Mouse (Mus musculus) embryo, embryonic 10 days (tissue): ENCODE measurements around the gene Sorcs1.

ENCODE experiments used
- DNase-seq: peaks from one replicate; pipeline ENCODE4 v3.0.0-alpha.2; 2015; ENCODE audit warnings: low spot score

The Sorcs1 gene

DNA sequence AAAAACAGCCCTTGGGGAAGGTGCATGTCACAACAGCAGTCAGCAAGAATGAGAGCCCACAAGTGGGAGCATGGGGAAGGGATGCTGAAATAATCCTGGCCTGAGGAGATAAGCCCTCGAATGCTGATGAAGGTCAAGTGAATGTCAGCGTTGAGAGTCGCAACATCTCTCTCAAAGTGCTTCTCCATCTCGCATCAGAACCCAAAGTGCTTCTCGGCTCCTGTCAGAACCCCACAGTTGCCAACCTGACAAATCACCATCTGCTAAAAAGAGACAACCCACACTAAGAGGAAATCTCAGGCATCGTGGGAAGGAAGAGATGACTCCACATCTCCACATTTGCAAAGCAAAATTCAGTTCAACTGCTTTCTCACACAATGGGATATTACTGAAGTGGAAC is 119.7 kb downstream of the Sorcs1 start:
- DNase-seq, result no peak

DNA sequence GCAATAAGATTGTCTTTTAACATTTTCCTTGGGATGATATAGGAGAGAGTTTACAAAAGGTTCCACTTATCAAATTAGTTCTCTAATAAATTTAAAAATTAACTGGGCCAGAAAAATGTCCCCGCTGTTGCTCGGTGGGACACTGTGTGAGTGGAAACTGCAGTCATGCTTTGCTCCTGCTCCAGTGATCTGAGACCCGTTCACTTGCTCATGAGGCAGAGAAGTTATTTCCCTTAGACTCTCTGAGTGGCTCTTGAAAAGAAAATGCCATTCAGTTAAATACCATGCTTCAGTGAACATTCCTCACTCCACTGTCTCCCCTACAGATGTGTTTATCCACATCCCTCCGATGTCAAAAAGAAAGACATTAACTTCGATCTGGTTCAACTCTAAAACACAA is 144.4 kb downstream of the Sorcs1 start:
- no peak for DNase-seq

DNA sequence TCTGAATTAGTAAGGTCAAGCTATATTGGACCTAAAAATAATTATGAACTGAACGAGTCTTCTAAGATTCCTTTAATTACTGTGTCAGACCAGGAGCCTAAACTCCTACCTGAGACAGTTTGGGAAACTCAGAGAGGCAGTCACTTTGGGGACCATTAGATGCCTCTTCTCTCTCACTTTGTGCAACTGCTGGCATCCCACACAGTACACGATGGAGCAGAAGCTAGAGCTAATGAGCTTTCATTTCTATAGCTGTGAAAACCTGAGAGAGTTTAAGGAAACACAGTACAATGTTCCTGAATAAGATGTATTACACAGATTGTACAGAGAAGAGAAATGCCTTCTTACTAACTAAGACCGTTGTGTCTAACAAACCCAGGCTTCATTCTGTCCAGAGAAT is 150.6 kb downstream of the Sorcs1 start:
- DNase-seq, result no peak

DNA sequence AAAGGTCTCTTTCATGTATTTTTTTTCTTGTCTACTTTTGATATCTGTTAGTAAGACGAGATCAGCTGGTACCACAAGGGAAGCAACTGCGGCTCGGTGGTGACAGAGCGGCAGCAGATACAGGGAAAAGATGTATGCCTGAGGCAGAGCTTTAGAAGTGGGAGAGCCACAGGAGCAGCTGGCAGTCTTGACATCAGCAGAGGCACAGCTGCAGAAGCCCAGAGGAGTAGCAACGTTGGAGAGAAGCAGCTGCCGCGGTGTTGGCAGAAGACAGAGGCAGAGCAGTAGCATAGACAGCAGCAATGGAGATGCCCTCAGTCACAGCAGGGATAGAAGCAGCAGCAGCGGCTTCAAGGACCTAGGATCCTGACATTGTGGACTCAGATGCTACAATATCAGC is 152.4 kb downstream of the Sorcs1 start:
- DNase-seq, result no peak

DNA sequence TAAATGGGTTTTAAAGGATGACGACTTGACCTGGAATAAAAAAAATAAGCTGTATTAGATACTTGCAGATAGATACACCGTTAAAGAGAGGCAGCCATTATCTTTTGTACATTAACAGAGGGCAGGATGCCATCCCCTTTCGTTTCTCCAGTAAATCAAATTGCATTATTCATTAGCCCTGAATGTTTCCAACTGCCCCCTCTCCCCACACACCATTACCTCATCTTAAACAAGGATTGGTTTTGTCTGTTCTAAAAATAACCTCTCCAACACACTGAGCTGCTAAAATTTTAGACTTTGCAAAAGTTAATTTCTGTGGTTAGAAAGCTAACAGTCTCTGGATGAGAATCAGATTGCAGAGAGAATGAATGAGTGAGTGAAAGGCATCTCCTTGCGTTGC is 156.5 kb downstream of the Sorcs1 start:
- no peak for DNase-seq

DNA sequence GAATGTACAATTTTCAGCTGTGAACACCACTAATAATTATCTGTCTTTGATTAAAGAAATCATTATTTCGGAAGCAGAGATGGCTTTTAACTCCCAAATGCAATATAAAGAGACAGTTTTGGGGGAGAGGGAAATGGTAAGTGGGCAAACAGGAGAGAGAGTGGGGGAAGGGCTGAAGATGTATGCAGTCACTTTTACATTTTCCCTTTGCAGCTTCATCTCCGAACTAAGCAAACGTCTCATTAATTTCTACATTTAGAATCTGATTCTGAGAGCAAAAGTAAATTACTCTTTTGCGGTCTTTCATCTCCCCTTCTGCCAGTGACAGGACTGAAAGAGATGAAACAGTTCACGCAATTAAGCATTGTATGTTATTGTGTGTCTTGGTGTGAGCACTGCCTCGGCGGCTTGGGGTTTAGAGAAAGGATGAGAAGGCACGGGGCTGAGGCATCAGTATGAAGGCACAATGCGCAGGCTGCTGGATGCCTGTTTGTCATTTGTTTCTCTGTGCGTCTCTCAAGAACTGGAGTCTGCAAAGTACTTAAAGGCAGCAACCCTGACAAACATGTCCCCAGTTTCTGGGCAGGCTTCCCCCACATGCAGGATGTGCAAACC is 163.3 kb downstream of the Sorcs1 start:
- no peak for DNase-seq

DNA sequence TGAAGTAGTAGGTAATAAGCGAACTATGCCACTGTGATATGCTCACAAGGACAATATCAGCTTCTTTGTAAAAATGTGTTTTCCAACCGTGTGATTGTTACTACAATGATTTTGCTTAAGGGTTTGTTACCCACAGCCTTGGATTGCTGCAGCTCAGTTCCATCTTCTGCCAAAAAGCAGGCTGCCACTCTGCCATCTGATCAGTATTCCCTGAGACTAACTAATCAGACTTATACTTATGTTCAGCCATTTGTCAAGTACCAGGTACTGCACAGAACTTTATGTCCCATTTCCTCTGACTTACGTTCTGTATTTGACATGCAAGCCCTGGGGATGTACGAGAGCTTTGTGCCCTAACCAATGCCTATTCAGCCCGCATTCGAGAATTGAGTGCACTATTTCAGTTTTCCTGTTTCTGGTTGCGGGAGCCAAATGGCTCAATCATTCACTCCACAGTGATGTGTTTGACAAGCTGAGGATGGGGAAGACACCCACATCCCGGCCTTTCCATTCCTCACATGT is 164.1 kb downstream of the Sorcs1 start:
- DNase-seq, result no peak

DNA sequence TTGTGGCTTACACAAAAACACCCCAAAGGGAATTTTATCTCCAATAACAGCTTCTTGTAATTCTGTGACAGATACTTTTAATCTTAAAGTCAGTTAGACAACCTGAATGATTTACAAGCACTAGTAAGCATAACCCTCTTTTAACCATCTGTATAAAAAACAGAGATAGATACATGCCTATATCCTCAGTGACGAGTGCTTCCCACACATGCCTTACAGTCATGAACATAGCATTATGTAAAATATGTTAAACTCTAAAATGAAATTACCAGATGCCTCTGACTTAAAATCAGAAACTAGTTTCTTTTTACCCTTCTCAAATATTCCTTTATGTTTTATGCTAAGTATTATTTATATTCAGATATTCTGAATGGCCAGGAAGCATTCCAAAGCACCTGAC is 175.6 kb downstream of the Sorcs1 start:
- no peak for DNase-seq

DNA sequence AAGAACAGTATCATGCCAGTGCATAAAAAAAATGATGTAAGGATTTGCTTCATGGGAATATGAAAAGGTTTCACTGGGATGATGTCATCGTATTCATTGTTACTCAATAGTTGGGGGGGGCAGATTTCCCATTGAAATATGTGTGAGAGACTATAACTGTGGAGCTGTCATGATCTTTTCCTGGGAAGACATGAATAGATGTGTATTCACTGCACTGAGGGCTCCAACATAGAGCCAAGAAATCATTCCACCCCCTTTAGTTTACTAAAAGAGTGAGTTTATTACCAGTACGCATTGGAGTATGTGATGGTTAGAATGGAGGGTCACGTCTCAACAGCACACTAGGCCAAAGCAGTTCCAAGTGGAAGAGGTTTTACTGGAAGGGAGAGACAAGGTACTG is 187.3 kb downstream of the Sorcs1 start:
- no peak for DNase-seq

DNA sequence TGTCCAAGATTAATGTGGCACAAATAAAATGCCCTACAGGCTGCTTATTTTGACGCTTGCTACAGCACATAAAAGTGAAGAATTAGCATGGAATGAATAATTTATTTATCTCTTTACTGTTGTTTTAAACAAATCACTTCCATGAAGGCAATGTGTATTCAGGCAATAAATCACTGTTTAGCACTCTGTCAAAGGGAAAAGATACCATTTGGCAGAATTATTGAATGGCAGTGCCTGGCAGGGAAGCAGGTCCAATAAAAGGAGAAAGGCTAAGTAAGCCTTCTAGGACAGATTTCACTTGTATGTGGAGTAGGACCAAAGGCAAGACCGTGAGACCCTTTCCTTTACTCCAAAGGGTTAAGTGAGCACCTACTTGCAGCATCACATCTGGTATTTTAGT is 187.7 kb downstream of the Sorcs1 start:
- no peak for DNase-seq

DNA sequence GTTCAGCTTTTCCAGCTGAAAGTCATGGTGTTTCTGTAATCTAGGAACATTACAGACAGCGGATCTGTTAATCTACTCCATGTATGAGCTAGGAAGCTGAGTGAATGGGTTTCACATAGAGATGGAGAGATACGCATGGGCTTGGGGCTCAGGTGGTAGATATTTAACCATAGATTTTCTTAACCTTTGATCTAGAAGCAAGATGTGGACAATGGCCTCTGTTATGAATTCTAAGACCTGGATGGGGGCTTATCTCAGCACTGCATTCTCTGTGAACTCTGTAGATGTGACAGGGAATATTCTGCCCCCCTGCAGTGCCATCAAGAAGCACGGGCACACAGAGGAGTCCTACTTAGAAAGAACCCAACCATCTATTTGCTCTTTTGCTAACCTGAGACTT is 188.7 kb downstream of the Sorcs1 start:
- no peak for DNase-seq

DNA sequence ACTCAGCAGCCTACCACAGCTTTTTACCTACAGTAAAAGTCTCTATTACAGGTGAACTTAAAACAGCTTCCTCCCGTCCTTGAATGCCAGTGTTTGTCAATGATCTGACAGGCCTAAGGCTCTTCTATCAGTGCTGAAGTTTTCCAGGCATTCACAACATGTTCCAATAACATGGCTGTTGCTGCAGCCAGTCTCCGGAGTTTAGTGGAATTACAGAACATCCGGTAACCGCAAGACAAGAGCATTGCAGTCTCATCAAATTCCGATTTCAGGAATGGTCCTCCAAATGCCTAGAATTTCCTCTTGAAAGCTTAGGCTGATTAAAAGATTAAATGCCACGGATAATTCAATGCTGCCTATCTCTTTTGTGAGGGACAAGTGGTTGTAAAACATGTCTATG is 190.0 kb downstream of the Sorcs1 start:
- DNase-seq, result no peak

DNA sequence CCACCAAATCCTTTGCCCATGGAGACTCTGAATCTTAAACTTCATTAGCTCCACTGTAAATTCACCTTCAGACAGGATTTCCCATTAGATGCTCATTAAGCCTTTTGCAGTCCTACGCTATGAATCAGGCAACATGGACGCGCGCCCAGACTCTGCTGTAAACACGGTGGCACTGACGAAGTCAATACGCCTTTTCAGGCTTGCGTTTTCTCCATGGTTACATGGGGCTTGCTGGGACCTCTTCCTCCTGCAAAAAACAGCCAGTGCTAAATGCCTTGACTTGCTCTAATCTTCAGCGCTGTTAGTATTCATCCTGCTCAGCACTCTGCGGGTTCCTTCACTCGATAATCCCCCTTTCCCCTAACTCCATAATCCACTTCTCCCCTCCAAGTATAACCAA is 190.7 kb downstream of the Sorcs1 start:
- DNase-seq, result peak; percentile 28

DNA sequence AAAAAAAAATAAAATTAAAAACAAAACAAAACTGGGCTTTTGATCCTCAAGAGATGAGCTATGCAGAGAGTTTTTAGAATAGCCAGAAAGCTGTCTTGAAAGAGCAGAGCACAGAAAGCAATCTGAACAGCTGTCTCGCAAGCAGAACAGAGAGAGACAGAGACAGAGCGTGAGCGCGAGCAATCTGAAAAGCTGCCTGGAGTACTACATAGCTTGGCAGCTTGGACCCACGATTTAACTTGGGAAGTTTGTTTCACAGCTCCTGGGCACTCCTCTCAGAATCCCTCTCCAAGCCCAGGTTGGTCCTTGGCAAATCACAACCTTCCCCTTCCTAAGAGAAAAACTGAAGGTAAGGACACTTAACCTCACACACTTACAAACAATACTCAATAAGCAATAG is 192.1 kb downstream of the Sorcs1 start:
- no peak for DNase-seq

DNA sequence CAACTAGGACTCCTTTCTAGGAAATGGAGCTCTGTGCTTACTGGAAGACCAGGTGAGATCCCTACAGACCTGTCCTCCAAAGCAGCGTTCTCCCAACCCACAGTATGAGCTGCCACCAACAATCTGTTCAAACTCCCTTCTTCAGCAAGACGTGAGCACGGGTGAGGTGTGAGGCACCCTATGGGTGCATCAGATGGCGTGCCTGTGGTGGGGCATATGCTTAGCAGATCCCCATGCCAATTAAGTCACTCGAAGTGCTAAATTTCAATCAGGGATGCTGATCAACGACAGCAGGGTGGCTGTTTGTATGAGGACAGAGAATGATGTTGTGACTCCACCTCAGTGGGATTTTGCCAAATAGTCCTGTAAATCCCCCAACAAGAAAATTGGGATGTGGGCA is 201.7 kb downstream of the Sorcs1 start:
- DNase-seq, result no peak

DNA sequence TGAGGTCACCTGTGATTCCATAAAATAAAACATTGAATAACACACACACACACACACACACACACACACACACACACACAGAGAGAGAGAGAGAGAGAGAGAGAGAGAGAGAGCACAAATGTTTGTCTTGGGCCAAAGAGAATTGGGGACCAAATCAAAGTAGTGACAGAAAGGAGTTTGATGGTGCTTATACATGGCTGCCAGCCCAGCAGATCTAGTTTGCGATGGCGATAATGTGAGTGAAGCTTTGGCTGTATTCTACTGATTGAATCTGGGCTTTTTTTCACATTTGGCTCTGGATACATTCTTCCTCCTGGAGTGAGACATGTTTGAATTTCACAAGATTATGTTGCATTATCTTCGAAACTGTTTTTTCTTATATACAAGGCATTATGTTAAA is 209.9 kb downstream of the Sorcs1 start:
- no peak for DNase-seq

DNA sequence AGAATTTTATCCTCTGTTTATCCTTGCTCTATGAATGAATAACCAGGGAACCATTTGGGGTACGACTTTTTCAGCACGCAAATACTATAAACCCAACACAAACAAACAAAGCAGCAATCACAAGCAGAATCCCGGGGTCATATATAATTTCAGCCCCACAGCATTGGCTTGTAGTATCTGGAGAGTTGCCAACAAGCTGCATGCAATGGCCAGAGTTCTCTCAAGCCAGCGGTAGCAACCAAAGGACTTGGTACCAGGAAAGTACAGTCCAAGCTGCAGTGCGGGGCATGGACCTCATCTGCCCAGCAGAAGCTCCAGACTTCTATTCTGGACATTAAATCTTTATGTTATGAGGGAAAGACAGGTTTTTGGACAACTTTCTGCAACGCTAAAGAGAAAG is 213.6 kb downstream of the Sorcs1 start:
- DNase-seq, result no peak

DNA sequence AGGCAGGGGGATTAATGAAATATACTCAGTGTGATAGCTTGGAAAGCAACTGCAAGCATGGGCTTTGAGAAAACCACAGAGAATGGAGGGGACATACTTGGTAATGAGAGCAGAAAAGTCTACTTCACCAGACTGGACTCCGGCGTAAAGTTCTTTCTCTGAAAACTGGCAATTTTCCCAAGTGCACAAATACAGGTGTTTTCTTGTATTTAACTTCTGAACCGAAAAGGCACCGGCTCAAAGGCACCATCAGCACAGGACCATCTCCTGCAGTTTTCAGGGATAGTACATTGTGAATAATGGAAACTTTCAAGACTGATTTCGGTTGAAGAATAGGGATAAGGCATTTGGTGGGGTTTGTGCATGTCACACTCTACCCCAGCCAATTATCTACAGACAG is 219.9 kb downstream of the Sorcs1 start:
- DNase-seq, result no peak

DNA sequence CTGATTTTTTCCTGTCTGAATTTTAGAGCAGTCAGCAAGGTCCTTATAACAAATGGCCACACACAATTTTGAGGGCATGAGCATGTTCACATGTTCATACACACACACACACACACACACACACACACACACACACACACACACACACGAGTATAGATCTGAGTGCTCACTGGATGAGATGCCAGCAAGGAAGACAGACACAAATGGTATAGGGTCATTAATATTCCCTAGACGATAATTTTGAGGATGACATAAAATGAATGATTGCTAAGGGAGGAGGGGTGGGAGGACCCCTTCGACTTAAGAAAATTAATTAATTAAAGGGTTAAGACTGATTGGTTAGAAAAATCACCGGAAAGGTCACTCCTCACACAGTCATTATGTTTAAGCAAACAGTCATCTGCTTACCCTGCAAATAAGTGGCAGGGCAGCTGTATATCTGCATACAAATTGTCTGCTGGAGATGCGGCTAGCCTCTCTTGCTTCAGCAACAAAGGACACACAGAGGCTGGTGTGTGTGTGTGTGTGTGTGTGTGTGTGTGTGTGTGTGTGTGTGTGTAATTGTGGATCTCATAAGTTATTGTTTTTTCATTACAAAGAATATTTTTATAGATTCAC is 221.1 kb downstream of the Sorcs1 start:
- DNase-seq, result no peak

DNA sequence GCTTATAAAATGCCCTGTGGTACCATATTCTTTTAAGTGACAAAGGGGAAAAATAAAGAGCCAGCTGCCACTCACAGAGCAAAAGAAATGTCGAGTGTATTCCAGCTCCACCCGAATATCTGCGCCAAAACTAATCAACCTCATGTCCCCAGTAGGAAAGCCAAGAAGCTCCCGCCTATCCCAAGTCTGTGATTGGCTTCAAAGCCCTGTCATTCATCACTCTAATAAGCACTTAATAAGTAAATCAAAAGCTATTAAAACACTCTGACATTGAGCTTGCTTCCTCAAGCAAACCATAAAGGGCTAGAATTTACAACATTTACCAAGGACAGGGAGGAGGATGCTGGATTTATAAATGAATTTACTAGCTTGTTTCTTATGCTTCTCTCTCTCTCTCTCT is 237.3 kb downstream of the Sorcs1 start:
- no peak for DNase-seq

DNA sequence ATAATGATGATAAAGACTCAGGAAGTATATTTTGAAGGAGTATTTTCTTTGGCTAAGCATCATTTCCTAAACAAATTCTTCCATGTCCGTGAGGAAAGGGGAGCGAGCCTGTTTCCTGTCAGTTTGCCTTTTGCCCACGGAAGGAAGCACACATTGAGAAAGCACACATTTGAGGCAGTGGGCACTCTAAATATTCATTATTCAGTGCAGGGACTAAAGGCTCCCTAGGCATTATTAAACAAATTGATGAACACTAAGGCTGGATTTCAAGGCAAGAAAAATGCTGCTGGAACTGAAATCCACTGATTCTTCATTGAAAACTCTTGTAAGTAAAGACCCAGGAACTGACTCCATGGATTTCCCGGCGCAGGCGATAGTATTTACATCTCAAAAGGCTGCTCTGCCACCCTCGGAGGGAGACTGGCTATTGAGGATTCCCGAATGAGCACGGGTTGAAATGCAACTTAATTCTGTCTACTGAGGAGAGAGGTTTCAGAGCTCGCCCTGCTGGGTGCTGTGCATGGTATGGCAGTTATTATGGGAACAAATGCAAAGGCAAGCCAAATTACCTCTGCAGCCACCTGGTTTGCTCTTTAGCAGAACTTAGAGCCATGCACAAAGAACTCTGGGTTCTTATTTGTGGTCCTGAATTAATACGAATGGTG is 238.1 kb downstream of the Sorcs1 start:
- peak; percentile 70 for DNase-seq

DNA sequence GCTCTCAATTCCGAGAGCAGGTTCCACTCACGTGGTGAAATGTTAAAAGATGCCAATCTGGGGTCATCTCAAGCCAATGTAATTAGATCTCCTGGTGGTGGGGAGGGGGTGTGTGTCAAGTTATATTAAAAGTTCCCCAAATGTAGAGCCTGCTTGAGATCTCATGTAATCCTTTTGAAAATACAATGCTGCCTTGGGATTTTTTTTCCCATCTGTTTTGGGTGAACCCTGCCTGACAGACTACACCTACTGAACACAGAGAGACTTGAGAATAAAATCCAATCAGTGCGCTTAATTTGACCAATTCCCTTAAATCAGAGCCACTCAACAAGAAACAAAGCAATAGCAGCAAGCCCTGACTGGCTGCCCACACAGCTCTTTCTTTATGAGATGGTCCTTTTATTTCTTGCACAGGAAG is 239.0 kb downstream of the Sorcs1 start:
- DNase-seq, result no peak

DNA sequence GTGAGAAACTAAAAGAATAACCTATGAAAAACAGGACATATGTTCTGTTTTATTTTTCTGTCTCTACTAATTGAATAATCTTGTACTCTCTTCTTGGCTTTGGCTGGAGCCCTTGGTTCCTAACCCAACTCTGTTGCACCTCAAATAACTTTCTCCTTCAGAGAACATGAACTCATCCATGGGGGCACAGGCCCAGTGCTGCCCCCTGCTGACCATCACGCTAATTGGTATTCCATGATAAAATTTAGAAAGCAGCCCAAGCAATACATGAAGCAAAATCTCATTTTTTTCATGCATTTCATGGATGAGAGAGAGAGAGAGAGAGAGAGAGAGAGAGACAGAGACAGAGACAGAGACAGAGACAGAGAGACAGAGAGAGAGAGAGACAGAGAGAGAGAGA is 255.5 kb downstream of the Sorcs1 start:
- DNase-seq, result peak; percentile 33
